Mouse (Mus musculus) stomach, postnatal 0 days (tissue): ENCODE data around the gene Agbl3.

Experiments used
- CTCF ChIP-seq: IDR thresholded peaks from 2 replicates; pipeline ENCODE4 v1.5.1; 2016; ENCODE audit warnings: antibody characterized with exemption, low read depth, mild to moderate bottlenecking, moderate library complexity
- EP300 ChIP-seq: optimal IDR thresholded peaks from 2 replicates; pipeline ENCODE3; 2016; ENCODE audit warnings: antibody characterized with exemption

GRCm38 (mm10) chr6:34865213-34865612 lies 85.0 kb downstream of the Agbl3 start:
- TF ChIP-seq CTCF (no peak), EP300 (no peak)
